Mouse (Mus musculus): ENCODE data around the gene Usp30.
A peak's percentile ranks its signal among the peaks of the same experiment; 100 is the strongest.

Gene Usp30

GRCm38 (mm10) chr5:114067543-114067942, 2.3 kb downstream of the Usp30 start:
- DNase-seq: no peak

- DNase-seq: no peak
These were observed 2.7 kb downstream of the Usp30 start for GRCm38 (mm10) chr5:114067982-114068381.

- DNase-seq: no peak
These were observed 5.6 kb downstream of the Usp30 start for GRCm38 (mm10) chr5:114070858-114071257.

DNA sequence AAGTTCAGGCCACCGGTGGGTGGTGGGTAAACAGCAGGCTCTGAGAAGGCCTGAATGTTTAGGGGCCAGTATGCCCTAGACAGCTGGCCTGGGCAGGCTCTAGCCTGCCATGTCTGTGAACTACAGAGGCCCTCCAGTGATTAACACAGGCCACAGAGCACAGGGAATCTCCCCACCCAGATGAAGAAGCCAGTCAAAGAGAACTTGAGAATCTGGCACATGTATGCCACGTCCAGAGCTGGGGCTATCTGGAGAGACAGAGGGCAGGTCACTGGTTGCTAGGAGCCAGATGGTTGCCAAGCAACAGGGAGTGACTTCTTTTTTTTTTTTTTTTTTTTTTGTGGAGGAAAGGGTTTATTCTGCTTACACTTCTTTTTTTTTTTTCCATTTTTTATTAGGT, 7.0 kb downstream of the Usp30 start:
- DNase-seq: no peak

DNA sequence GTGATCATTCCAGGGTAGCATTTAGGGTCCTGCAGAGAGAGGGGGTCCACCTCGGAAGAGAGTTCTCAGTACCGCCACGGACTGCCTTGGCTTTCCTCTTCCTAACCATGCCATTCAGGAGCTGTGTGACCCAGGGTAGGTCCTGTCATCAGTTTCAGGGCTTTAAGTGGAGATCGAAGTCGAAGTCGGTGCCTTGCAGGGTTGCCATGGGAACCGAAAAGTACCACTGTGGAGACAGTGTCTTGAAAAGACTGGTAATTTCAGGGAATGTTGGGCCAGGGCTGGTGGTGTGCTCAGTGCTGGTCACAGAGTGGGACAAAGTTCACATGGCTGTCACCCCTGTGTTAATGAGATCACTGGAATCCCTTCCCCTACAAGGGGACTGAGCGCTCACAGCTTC, 11.7 kb downstream of the Usp30 start:
- no peak for DNase-seq

DNA sequence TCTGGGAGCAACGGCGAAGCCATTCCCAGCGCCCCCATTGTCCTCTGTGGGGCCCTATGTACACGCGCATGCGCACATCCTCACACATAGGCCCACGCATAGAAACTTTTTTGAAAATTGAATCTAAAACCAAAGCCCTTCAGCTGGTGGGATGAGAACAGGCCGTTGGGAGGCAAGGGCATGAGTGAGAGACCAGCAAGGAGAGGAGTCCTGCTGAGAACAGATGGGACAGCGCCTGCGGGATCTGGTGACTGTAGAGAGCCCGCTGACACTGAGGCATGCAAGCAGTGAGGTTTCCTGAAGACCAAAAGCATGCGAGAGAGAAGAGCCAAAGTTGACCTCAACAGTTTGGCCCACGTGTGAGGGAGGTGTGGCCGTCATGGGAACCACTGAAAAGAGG, 20.2 kb downstream of the Usp30 start:
- DNase-seq: no peak

DNA sequence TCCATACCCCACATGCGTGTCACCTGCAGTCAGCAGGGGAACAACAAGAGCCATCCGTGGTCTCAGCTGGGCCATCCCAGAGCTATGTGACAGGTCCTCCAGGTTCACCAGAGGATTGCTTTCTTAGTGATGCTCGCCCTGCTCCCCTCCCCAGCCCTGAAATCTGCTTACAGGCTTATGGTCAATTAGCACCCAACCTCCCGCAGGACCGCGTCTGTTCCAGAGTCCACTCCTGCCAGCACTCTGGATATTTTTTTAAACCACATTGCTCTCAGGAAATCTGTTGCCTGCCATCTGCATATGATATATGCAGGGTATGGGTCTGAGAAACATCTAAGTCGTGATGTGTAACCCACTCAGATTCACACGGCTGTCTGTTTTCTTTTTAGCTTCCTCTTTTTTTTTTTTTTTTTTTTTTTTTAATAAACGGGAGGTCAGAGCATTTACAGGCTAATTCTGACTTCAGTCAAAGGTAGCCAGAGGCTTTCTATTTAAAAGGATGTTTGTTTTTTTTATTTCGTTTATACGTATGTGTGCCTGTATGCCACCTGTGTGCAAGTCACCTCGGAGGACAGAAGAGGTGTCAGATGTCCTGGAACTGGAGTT, 22.7 kb downstream of the Usp30 start:
- no peak for DNase-seq

- DNase-seq: no peak
These were observed 25.3 kb downstream of the Usp30 start for GRCm38 (mm10) chr5:114090421-114091013.

DNA sequence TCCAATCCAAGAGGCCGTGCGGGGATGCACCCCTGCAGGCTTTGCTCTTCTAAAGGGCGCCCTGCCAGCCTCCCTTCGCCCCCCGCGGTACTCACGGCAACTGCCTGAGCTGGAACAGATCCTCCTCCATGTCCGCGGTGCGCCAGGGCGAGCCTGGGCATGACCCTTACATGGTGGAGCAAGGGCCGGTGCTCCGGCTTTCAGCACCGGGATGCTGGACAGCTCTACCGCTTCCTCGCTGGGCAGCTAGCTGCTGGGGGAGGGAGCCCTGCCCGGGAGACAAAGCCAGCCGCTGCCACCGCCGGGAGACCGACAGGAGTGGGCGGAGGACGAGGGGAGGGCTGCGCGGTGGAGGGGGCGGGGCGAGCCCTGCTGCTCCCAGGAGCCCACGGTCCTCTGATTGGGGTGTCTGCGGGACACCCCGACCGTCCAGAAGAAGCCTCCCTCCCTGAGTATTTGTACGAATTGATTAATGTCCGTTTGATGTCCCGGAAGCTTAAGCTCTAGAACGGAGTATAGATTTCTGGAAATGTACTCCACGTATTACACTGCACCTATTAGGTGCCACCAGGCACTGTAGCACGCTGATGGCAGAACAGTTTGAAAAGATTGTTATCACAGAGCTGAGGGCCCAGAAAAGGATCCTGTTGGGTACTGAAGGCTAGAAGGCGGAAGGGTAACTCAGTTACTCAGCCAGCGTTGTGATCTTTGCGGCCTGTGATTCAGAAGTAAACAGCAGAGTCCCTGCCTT, 26.0 kb downstream of the Usp30 start, which contains the start of gene Svop:
Gene Svop (minus strand): TSS at position 514 of the 751 bp plus-strand sequence.
- peak; percentile 57 to 75 for DNase-seq

DNA sequence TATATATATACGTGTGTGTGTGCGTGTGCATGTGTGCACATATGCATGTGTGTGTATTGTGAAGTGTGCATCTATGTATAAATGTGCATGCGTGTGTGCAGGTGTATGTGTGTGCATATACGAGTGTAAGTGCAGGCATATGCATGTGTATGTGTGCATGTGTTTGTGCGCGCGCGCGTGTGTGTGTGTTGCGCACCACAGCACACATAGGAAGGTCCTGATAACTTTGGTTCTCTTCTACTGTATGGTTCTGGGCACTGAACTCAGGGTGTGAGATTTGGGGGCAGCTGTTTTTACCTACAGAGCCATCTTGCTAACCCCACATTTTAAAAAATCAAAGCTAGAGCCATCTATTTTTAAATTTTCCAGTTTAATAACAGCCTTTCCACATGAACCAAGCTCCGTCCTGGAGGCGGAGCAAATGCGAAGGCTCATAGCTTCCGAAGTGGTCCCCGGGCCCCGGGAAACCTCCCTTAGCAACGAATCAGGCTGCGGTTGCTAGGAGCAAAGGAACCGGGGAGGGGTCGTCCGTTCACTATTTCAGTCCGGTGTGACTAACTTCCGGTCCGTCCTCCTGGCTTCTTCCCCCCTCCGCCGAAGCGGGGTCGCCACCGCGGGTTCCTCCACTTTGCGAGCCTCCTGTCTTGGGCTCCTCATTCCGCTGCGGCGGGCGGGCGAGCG, 34.6 kb downstream of the Usp30 start:
- peak; percentile 88 to 91 for DNase-seq

- DNase-seq: no peak
These were observed 35.3 kb downstream of the Usp30 start for GRCm38 (mm10) chr5:114100390-114101099.

DNA sequence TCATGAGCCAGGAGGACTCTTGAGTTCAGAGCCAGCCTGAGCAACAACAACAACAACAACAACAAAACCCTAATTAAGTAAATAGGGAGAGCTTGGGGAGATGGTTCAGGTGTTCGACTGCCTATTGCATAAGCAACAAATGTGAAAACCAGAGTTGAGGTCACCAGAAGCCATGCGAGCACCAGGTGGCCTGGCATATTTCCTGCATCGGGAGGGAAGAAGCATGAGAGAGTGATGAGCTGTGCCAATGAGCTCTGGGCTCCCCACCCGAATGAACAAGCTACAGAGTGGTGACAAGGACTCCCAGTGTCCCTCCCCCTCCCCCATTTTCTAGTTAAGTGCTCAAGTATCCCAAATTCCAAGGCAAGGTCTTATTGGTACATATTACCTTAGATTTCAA, 36.6 kb downstream of the Usp30 start:
- DNase-seq: no peak

DNA sequence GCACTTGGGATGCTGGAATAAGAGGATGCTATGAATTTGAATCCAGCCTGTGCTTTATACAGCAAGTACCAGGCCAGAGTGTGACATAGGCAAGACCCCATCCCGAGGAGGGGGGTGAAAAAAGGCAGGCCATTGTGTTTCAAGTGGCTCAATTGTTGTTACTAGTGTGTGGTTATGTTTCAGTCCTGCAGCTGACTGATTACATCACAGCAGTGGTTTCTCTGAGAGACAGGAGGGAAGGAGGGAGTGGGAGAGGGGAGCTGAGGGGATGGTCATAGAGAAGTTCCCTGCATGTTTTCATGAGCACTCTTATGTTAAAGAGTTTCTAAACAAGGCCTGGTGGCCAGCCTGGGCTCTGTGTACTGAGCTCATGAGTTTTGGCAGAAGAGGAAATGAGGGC, 37.5 kb downstream of the Usp30 start:
- DNase-seq: no peak

GRCm38 (mm10) chr5:114106391-114106935, 41.2 kb downstream of the Usp30 start:
- DNase-seq: no peak

- no peak for DNase-seq
These were observed 48.1 kb downstream of the Usp30 start for GRCm38 (mm10) chr5:114113334-114113733.

- DNase-seq: no peak
These were observed 49.8 kb downstream of the Usp30 start for GRCm38 (mm10) chr5:114115030-114115429.

GRCm38 (mm10) chr5:114116586-114116985, 51.3 kb downstream of the Usp30 start:
- DNase-seq: no peak

GRCm38 (mm10) chr5:114119806-114120205, 54.5 kb downstream of the Usp30 start:
- no peak for DNase-seq

DNA sequence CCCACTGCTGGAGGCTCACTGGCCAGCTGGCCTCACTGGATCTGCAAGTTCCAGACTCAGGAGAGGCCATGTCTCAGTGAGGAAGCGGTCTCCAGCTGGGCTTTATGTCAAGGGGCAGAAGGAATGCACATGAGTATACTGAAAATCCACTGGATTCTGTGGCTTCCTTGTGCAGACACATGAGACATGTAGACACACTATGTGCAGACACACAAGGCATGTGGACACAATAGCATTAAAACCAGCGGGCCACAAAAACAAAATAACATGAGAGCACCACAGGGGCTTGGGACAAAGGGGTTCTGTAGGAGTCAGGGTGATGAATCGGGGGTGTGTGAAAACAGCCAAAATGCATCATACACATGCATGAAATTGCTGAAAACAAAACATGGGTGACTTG, 60.7 kb downstream of the Usp30 start:
- DNase-seq: no peak

DNA sequence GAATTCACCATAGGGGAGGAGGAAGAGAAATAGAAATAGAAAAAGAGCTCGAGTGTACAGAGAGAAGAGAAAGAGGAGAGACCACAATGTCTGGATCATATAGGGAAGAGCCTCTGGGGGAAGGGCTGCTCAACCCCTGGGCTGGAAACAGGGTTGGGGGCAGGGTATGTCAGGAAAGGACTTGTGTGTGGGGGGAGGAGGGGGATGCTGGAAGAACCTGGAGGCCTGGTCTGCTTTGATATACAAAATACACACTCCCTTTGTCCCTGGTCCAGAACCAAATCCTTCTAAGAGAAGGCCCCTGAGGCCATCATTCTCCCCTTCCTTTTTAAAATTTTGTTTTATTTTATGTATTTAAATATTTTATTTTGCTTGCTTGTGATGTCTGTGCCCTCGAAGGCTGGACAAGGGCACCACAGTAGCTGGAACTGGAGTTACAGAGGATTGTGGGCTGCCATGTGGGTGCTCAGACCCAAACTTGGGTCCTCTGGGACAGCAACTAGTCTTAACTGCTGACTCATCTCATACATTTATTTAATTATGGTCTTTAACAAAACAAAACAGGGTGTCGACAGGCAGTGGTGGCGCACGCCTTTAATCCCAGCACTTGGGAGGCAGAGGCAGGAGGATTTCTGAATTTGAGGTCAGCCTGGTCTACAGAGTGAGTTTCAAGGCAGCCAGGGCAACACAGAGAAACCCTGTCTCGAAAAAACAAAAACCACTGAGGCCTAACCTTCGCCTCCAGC, 61.4 kb downstream of the Usp30 start:
- no peak for DNase-seq

Measured in lung, adult 18-20 months (tissue).